In genomic region chr8:47114133-47114796, GRCm38 (mm10) we compare ENCODE assay signal across 18 mouse cellular contexts.
DNase-seq lines count a peak whose midpoint lies in the region; ATAC-seq lines count a peak whose summit lies in the region.
"Had no signal": no experiment of that assay in that cellular context is flagged by ENCODE, and none has a peak within 500 bp of the region (broad histone marks: within the 10 kb centered on the region; RNA-seq: fewer than 3 reads in every experiment).

No protein-coding gene starts in this region.

- no peak overlapping the region for H3K4me2 ChIP-seq in limb, embryonic 12.5 days
- H3K4me2 ChIP-seq in forebrain, embryonic 13.5 days: no peak overlapping the region
- H3K4me2 ChIP-seq: limb, embryonic 15.5 days; lung, embryonic 15.5 days; midbrain, embryonic 12.5 days; neural tube, embryonic 12.5 days had no signal

- no peaks in the 10 kb centered on the region for H3K4me1 ChIP-seq in limb, embryonic 12.5 days (replicated peaks)
- H3K4me1 ChIP-seq in limb, embryonic 10.5 days: peaks cover 11% of the 10 kb centered on the region
- no peaks in the 10 kb centered on the region for H3K4me1 ChIP-seq in forebrain, embryonic 13.5 days
- no peaks in the 10 kb centered on the region for H3K4me1 ChIP-seq in heart, embryonic 10.5 days
- H3K4me1 ChIP-seq: limb, embryonic 15.5 days; lung, embryonic 15.5 days; midbrain, embryonic 12.5 days; neural tube, embryonic 12.5 days had no signal

- peak overlapping the region; percentile 23; the same call in 1 of the 2 replicates for H3K27ac ChIP-seq in limb, embryonic 12.5 days
- no peak overlapping the region for H3K27ac ChIP-seq in limb, embryonic 10.5 days
- H3K27ac ChIP-seq in forebrain, embryonic 13.5 days: no peak overlapping the region
- H3K27ac ChIP-seq in heart, embryonic 10.5 days: no peak overlapping the region
- H3K27ac ChIP-seq: limb, embryonic 15.5 days; lung, embryonic 15.5 days; midbrain, embryonic 12.5 days; neural tube, embryonic 12.5 days had no signal

- no peak for DNase-seq in frontal cortex, postnatal 14 days (ENCODE audit: low spot score in 2 of 2)
- no peak for DNase-seq in limb, embryonic 10.5 days (ENCODE audit: low spot score)
- DNase-seq in adrenal gland, postnatal 36 days: peak; percentile 38 to 44
- peak; percentile 38 for DNase-seq in splenic B cell, adult 2 months (ENCODE audit: low read depth, low spot score)
- DNase-seq in heart, embryonic 10.5 days (ENCODE audit: low spot score): no peak
- DNase-seq: B cell, adult 2 months; cerebellum, adult 11 months; gastrocnemius, postnatal 10 days; layer of hippocampus, adult 9-11 months had no signal

- H3K9me3 ChIP-seq in limb, embryonic 12.5 days: peaks cover 6% of the 10 kb centered on the region; the same call in 1 of the 2 replicates
- no peaks in the 10 kb centered on the region for H3K9me3 ChIP-seq in limb, embryonic 10.5 days (replicated peaks)
- H3K9me3 ChIP-seq in forebrain, embryonic 13.5 days (replicated peaks): 0 out of 2 replicates have a peak, but pooled peaks cover 7% of the 10 kb centered on the region
- H3K9me3 ChIP-seq in heart, embryonic 10.5 days: no peaks in the 10 kb centered on the region
- H3K9me3 ChIP-seq: limb, embryonic 15.5 days; lung, embryonic 15.5 days; midbrain, embryonic 12.5 days had no signal

- ATAC-seq in frontal cortex, adult (ENCODE audit: low TSS enrichment): peak; percentile 62
- no peak for ATAC-seq in limb, embryonic 12.5 days (ENCODE audit: insufficient number of reproducible peaks, insufficient read depth, low FRiP score, low TSS enrichment, low read depth)
- ATAC-seq in forebrain, embryonic 13.5 days: no peak
- ATAC-seq: activated CD4-positive, CD25-positive, alpha-beta regulatory T cell, adult 4 months; intestine, embryonic 16.5 days had no signal

- no peak overlapping the region for H3K9ac ChIP-seq in limb, embryonic 12.5 days (replicated peaks)
- no peak overlapping the region for H3K9ac ChIP-seq in forebrain, embryonic 13.5 days
- H3K9ac ChIP-seq: limb, embryonic 15.5 days; lung, embryonic 15.5 days; midbrain, embryonic 12.5 days; neural tube, embryonic 12.5 days had no signal

- no peaks in the 10 kb centered on the region for H3K36me3 ChIP-seq in limb, embryonic 12.5 days
- no peaks in the 10 kb centered on the region for H3K36me3 ChIP-seq in limb, embryonic 10.5 days
- H3K36me3 ChIP-seq in splenic B cell, adult 2 months (ENCODE audit: control insufficient read depth, insufficient read depth, low read length, poor library complexity, severe bottlenecking): no peaks in the 10 kb centered on the region
- no peaks in the 10 kb centered on the region for H3K36me3 ChIP-seq in forebrain, embryonic 13.5 days (ENCODE audit: poor library complexity, severe bottlenecking)
- H3K36me3 ChIP-seq in heart, embryonic 10.5 days: no peaks in the 10 kb centered on the region
- H3K36me3 ChIP-seq: limb, embryonic 15.5 days; lung, embryonic 15.5 days; midbrain, embryonic 12.5 days; neural tube, embryonic 12.5 days had no signal

- no peak overlapping the region for H3K4me3 ChIP-seq in limb, embryonic 12.5 days (replicated peaks)
- no peak overlapping the region for H3K4me3 ChIP-seq in limb, embryonic 10.5 days
- no peak overlapping the region for H3K4me3 ChIP-seq in forebrain, embryonic 13.5 days
- no peak overlapping the region for H3K4me3 ChIP-seq in heart, embryonic 10.5 days
- H3K4me3 ChIP-seq: limb, embryonic 15.5 days; lung, embryonic 15.5 days; midbrain, embryonic 12.5 days; neural tube, embryonic 12.5 days had no signal

- WGBS in limb, embryonic 12.5 days: 83% methylated on average over 17 of the region's 17 CpGs
- WGBS in limb, embryonic 10.5 days: 87% methylated on average over 17 of the region's 17 CpGs
- WGBS in forebrain, embryonic 13.5 days: 89% methylated on average over 17 of the region's 17 CpGs
- WGBS in heart, embryonic 10.5 days: 82% methylated on average over 17 of the region's 17 CpGs

- H3K27me3 ChIP-seq in limb, embryonic 12.5 days: no peaks in the 10 kb centered on the region
- no peaks in the 10 kb centered on the region for H3K27me3 ChIP-seq in limb, embryonic 10.5 days (ENCODE audit: low read depth, poor library complexity, severe bottlenecking)
- H3K27me3 ChIP-seq in splenic B cell, adult 2 months (ENCODE audit: control insufficient read depth, insufficient read depth, low read length, poor library complexity, severe bottlenecking): no peaks in the 10 kb centered on the region
- no peaks in the 10 kb centered on the region for H3K27me3 ChIP-seq in forebrain, embryonic 13.5 days
- no peaks in the 10 kb centered on the region for H3K27me3 ChIP-seq in heart, embryonic 10.5 days (ENCODE audit: insufficient read depth, poor library complexity, severe bottlenecking)
- H3K27me3 ChIP-seq: limb, embryonic 15.5 days; lung, embryonic 15.5 days; midbrain, embryonic 12.5 days; neural tube, embryonic 12.5 days had no signal

Comparison
In these comparisons a context has a peak if more than half of its experiments do, and no peak if none do; other contexts are left out.
1. DNase-seq: peak in adrenal gland, postnatal 36 days (2 of 2) and splenic B cell, adult 2 months (single experiment); none in frontal cortex, postnatal 14 days (0 of 2), limb, embryonic 10.5 days (single experiment) and heart, embryonic 10.5 days (single experiment).